Mouse (Mus musculus) T-helper 17 cell (primary cell): ENCODE measurements around the gene Arid5a.

Source experiments
- in situ Hi-C, 2 experiments: fragments of 300-600 bp; cut with MboI, MseI; formaldehyde crosslinking; loops; 1 replicate in 1 of 2; 2 replicates in 1 of 2; pipeline ENCODE4 v1.15.1; 2025; ENCODE audit warnings: high pct_unique_total_duplicates in 2 of 2

Gene Arid5a

DNA sequence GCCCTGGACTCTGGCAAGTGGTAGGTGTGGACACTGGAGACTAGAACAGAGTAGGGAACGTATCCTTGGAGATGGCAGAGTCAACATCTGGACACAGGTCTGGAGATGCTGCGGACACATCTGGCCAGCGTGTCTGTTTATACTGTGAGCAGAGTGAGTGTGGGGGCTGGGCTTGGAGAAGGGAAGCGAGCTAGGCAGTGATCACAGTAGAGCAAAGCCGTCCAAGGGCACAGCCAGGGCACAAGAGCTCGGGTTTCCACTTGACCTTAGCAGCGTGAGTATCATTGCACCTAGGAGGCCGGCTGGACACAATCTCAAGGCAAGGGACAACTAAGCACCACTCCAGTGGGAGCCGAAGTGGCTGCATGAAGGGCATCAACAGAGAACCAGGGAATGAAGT, 15.5 kb downstream of the Arid5a start:
- in situ Hi-C loops = no loop called here

DNA sequence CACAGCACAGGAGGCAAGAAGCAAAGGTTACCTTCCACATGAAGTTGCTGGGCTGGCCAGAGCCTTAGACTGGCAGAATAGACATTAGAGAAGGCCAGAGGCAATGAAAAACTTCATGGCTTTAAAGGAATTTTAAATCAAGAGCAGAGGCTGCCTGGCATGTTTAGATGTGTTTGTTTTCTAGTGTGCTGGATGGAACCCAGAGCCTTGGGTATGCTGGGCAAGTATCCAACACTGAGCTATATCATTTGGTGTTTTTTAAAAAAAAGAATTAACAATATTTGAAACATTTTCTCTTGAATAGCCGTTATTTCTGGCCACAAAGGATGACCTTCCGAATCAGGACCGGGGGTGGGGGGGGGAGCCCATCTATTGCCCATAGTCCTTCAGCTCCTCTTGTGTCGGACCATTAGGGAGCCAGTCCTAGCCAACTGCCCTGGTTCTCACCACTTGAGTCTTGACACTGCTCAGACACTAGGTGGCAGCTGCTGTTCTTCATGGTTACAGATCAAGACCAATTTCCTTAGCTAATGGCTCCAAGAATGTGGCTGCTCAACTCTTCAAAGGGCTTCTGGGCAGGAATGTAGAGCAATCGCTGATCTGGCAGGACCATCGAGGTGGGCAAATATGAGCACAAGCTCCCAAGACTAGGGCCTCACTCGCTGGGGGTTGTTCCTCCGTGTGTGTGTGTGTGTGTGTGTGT, 16.4 kb downstream of the Arid5a start:
- in situ Hi-C loops = no loop called here

DNA sequence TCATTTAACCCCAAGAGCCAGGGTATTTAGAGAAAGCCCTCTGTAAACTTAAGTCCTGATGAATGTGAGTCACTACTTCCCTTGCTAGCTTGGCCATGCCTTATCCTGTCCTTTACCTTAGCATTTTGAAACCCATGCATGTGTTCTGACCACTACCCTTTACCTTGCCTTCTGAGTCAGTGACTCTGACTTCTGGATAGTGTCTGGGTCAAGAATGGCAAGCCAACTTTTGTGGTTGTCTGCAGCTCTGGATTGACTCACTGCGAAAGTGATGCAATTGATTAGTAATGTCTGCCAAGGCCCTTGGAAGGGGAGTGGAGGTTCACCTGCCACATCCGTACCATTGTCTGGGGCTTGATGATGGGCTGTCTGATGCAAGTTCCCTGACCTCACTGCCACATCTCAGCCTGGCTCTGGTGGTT, 18.4 kb downstream of the Arid5a start:
- in situ Hi-C loops = no loop called here

DNA sequence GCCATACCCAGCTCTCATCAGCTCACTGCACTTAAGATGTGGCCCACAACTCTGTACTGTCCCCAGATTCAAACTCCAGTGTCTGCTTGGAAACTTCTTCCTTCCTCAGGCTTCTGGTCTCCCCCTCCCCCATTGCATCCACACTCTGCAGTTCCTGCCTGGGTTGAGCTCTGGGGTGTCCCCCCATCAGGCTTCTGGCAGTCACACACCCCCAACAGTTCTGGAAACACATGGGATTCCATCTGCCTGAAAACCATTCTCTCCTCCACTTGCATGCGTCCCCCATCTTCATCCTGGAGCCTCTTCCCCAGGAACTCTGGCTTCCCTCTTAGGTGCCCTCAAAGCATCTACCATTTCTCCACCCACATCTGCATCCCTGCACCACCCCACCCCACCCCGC, 19.3 kb downstream of the Arid5a start:
- in situ Hi-C loops = no loop called here

DNA sequence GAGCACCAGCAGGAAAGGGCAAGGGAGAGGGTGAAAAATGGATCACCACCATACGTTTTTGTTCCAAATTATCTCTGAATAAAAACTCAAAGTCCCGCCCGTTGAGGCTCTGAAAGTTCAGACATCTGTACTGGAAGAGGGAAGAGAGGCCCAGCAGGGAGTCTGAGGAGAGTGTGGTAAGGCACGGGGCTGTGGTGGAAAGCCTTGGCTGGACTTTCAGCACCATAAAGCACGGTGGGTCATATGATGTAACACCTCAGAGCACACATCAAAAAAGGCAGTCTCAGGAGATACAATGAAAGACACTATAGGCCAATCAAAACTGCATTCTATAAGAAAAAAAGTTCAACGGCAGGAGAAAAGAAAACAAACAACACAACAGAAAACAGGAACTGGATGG, 24.2 kb downstream of the Arid5a start:
- in situ Hi-C loops = no loop called here

DNA sequence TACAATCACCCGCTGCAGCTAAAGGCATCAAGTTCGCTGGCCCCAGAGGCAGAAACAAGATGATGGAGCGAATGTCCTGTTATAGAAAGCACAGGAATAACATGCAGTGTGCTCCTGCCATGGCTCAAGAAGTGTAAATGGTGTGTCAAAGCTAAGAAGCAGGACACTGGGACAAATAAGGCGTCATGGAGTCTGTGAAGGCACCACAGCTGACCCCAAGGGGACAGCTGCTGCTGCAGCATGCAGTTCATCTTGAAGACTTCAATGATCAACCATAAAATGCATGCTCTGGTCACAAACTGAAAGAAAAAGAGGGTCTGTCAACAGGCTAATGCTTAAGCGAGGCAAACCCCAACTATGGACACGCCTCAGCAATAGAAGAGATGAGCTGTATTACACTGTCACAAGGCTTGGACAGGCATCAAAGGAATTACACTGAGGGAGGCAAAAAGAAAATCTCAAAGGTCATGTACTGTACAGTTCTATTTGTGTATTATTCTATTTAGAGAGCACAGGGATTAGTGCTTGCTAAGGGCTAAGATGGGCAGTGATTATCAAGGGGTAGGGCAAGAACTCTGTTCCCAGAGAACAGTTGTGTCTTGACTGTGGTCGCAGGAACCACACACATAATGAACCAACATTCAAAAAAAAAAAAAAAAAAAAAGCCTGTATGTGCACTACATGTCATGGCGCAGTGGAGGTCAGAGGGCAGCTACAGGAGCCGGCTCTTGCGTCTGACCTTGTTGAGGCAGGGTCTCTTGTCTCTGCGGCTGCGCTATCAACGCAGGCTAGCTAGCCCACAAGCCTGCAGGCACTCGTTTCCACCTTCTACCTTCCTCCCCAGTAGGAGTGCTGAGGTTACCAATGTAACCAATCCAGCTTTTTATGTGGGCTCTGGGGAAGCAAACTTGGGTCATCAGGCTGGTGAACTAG, 25.7 kb downstream of the Arid5a start:
- in situ Hi-C loops = no loop called here

DNA sequence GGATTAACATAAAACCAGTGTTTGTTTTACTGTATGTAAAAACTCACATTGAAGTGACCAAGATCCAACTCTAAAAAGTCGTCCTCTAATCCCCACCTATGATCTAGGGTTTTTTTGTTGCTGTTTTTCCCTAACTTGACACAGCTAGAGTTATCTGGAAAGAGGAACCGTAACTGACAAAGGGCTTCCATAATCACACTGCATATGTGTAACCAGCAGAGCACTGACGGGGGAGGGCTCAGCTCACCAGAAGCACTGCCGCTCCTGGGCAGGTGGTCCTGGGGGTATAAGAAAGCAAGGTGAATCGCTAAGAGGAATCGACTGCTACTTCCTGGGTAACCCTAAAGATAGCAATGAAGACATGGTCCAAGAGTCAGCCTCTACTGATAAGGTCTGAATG, 35.0 kb downstream of the Arid5a start:
- in situ Hi-C loops = no loop called here

DNA sequence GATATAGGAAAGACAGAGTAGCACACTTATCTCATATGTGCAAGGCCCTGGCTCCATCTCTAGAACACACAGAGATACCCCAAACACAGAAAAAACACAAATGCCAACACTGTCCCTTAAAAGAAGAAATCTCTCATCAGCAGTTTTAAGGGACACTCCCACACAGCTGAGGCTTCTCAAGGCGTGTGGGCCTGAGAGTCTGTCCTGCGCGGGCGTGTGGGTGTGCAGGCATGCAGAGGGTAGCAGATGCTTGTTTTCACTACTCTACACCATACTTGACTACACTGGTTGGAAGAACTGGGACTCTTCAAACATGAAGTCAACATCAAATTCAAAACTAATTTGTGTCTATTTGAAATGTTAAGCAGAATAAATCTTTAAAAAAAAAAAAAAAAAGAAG, 44.8 kb downstream of the Arid5a start:
- in situ Hi-C loops = no loop called here

DNA sequence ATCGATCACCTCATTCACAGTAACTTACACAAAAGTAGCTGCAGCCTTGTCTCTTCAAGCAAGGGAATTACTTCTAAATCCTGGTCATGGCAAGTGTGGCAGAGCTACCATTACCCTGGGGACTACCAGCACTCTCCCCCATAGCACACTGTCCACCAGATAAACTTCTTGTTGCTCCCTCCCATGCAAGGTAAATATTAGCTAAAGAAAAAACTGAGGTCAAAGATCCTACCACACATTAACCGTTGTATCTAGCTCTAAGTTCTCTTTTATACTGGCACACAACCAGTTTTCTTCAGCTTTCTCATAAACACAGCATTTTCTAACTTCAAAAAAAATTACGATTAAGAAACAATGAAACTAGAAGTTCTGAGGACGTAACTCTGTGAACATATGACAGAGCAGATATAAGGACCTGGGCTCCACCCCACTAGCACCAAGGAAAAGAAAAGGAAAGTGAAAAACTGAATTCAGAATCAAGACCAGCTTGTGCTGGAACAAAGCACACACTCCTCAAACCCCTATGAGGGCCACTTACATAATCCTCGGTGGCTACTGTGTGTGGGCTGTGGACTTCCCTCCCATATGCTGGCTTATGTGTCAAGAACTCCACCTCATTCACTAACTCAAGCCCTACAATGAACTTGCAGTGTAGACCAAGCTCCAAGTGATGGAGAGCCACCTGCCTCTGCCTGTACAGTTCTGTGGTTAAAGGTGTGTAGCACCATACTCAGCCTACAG, 49.6 kb downstream of the Arid5a start:
- in situ Hi-C loops = no loop called here

DNA sequence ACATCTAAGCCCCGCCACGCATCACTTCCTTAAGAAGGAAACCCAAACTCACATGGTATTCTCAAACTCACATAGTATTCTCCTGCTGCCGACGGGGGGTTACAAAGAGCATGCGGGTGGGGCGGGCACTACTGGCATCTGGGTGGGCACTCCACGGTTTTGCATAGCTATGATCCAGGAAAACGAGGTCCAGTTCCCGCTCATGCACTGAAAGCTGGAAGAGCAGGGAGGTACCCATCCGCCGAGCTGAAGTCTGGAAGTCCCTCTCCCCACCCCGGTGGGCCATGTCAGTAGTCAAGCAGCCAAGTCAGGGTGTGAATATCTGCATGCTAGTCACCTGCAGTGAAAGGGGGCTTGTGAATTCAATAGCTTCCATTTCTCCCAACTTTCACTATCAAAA, 60.2 kb downstream of the Arid5a start:
- in situ Hi-C loops = loop anchor here (5.0 to 10.0 kb wide), 2 partner anchors 105 to 107 kb away; partner anchors contain the start of gene Cnnm4 (in 2 of the 2)

DNA sequence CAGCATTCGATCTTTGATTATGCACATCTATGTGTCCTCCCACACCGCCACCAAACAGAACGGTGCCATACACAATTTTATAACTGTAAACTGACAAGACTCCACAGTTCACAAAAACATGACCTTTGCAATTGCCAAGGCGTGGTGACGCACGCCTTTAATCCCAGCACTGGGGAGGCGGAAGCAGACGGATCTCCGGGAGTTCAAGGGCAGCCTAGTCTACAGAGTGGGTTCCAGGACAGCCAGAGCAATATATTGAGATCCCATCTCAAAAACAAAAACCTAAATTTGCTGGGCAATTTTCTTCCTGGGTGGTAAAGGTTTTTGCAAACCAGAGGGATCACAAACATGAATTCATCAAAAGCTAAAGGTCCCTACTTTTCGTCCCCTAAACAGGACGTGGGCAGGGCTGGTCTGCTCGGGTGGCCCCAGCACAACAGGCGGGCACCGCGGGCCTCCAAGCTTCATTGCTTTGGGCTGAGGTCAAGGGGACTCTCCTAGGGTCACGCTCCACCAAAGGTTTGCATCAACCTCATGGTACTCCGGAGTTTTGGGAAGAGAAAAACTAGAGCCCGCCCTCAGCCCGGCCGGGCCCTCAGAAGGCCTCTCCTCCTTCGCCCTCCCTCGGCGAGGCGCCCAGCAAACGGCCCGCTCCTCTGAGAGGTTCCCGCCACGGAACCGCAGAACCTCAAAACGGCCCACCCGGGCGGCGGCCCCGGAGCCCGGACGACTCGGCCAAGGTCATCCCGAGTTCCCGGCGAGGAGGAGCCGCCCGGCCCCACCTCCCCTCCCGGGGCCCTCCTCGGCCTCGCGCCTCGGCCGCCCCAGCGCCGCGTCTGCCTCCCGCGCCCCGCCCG, 60.8 kb downstream of the Arid5a start:
- in situ Hi-C loops = loop anchor here (5.0 to 10.0 kb wide), 2 partner anchors 104 to 106 kb away; partner anchors contain the start of gene Cnnm4 (in 2 of the 2)

DNA sequence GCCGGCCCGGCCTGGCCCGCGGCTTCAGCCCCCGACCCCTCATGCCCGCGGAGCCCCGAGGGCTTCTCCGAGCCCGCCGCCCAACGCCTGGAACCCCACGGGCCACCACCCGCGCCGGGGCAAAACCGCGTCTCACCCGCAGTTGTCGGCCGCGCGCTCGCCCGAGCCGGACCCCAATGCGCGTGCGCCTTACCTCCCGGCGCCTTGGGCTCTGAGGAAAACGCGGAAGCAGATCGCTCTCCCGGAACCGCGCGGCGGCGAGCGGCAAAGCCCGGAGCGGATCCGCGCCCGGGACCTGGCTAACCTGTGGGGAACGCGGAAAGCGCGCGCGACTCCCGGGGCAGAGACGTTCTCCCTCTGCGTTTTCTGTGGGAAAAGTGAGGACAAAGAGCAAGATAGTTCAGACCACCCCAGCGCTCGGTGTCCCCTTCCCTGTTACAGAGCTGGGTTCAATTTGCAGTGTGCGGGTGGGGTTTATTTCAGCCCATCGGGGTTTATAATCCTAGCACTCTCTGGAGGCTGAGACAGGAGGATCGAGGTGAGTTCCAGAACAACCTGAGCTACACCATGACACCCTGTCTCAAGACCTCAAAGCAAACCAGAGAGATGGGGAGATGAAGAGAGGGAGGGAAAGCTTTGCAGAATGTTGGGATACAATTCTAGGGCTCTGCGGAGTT, 61.6 kb downstream of the Arid5a start, which contains the start of gene Kansl3:
TSS of gene Kansl3 (minus strand) at position 213 of the 677 bp plus-strand sequence.
- in situ Hi-C loops = loop anchor here (5.0 to 10.0 kb wide), 2 partner anchors 103 to 106 kb away; partner anchors contain the start of gene Cnnm4 (in 2 of the 2)

DNA sequence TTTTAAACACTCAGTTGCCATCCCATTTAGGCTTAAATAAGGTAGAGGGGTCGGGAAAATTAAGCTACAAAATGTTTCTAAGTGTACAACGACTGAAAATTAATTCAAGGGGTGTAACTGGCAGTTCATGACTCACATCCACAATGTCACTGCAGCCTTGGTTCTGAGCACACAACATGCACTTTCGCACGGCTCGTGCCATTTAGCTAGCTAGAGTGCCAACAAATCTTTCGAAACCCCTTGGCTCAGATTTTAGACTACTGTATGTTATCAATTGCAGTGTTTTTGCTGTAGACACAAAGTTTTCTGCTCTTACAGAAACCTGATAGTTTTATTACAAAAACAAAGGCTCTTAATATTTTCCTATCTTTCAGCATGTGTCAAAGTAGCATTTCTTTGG, 63.4 kb downstream of the Arid5a start:
- in situ Hi-C loops = no loop called here

DNA sequence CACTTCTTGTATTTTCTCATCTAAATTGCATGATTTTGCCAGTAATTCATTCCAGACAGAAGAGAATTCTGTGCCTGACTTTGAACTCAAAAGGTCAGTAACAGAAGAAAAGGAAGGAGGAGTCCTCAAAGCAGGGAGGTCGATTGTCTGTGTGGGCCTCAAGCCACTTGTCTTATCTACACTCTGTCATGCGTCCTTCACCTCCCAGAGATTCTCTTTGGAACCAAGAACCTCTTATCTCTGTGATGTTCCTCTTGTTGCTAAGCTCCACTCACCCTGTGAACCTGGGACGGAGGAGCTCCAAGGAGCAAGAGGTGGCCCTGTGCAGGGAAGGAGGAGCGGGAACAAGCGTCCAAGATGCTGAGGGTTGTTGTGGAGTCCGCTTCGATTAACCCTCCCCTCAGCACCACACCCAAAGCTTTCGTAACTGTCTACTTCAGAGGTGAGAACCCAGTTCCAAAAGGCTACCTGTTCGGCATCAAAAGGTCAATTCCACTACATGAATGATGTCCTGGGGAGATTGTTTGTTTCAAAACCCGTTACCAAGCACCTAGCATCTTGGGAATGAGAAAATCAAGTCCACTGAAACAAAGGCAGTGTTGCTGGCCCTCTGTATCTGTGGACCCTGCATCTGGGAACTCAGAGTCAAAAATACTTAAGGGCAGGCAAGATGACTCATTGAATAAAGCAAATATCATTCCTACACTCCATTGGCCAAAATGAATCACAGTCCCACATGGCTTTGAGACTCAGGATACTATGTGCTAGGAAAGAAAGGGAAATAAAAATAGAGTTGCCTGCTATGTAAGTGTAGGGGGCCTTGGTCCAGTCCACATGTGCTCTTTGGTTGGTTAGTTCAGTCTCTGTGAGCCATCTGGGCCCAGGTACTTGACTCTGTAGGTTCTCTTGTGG, 64.7 kb downstream of the Arid5a start, which contains the start of gene Fer1l5:
TSS of gene Fer1l5 (plus strand) at position 358 of the 912 bp plus-strand sequence.
- in situ Hi-C loops = no loop called here
